Mouse (Mus musculus): ENCODE data around the gene Banf1.
"Not testable (repeated sequence)": the region's sequence is repeated elsewhere in the genome, so short reads cannot be mapped to it uniquely, and the experiment has no call there.

Gene Banf1

GRCm38 (mm10) chr19:5374748-5375147, 7.8 kb upstream of the Banf1 start:
- DNase-seq (ENCODE audit: inconsistent age in 2 of 2, low spot score in 1 of 2) = no peak

GRCm38 (mm10) chr19:5374177-5374576, 7.2 kb upstream of the Banf1 start:
- no peak for DNase-seq (ENCODE audit: inconsistent age in 2 of 2, low spot score in 1 of 2)

DNA sequence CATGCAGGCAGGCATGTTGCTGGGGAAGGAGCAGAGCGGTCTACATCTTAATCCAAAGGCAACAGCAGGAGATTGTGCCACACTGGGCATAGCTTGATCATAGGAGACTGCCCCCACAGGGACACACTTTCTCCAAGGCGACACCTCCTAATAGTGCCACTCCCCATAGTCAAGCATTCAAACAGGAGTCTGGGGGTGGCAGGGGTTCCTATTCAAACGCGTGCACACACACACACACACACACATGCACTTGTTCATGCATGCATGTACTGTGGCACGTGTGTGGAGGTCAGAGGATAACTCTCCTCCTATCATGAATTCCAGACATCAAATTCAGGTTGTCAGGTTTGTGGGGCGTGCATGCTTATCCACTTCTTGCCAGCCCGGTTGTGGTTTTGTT, 5.8 kb upstream of the Banf1 start:
- DNase-seq (ENCODE audit: inconsistent age in 2 of 2, low spot score in 1 of 2) = no peak

DNA sequence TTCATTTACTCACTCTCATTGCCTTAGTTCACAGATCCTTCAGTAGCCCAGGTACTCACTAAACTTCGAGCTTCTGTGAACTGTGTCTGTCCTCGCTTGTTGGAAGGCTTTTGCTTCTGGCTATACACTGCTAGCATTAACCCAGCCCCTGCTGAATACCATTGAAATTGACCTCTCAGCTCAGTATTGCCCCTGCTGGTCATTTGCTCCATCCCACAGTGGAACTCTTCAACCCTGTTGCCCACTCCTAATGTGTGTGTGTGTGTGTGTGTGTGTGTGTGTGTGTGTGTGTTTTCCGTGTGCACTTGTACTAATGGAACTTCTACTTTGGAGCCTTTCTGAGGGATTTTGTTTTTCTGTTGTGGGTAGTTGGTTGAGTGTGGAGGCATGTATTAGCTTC, 4.0 kb upstream of the Banf1 start:
- DNase-seq (ENCODE audit: inconsistent age in 2 of 2, low spot score in 1 of 2) = no peak

- DNase-seq (ENCODE audit: inconsistent age in 2 of 2, low spot score in 1 of 2) = peak in 1 of 2 experiments; percentile 42
Observed at GRCm38 (mm10) chr19:5367455-5367854, 487 bp upstream of the Banf1 start.

- peak; percentile 97 to 100 for DNase-seq (ENCODE audit: inconsistent age in 2 of 2, low spot score in 1 of 2)
Observed at GRCm38 (mm10) chr19:5366175-5367052, 554 bp downstream of the Banf1 start, which contains the start of gene Eif1ad. Gene Eif1ad, plus strand, starts transcription at chr19:5366741.

DNA sequence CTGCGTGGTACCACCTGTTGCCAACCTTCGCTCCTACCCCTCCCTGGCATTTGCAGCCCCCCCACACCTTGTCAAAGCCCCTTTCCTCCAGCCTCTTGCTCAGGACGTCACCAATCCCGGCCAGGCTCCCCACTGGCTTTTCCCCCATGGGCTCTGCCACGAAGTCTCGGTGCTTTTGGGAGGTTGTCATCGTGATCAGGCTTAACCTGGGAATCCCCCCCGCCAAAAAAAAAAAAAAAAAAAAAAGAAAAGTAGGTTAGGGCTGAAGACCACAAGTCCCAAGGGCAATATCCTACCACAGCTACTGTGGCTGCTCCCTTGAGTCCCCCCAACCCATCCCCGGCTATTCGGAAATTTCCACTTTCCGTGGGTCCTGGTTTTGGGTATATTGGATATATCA, 1.2 kb downstream of the Banf1 start:
- peak; percentile 41 to 54 for DNase-seq (ENCODE audit: inconsistent age in 2 of 2, low spot score in 1 of 2)

GRCm38 (mm10) chr19:5364124-5364523, 2.8 kb downstream of the Banf1 start:
- DNase-seq (ENCODE audit: inconsistent age in 2 of 2, low spot score in 1 of 2) = peak in 1 of 2 experiments; percentile 50

GRCm38 (mm10) chr19:5362186-5362585, 4.8 kb downstream of the Banf1 start:
- DNase-seq (ENCODE audit: inconsistent age in 2 of 2, low spot score in 1 of 2) = no peak

- no peak for DNase-seq (ENCODE audit: inconsistent age in 2 of 2, low spot score in 1 of 2)
Observed at GRCm38 (mm10) chr19:5356080-5356479, 10.9 kb downstream of the Banf1 start.

- DNase-seq (ENCODE audit: inconsistent age in 2 of 2, low spot score in 1 of 2) = no peak
Observed at GRCm38 (mm10) chr19:5353609-5354008, 13.4 kb downstream of the Banf1 start.

- not testable (repeated sequence) for DNase-seq (ENCODE audit: inconsistent age in 2 of 2, low spot score in 1 of 2)
Observed at GRCm38 (mm10) chr19:5349502-5349873, 17.5 kb downstream of the Banf1 start, which contains the start of gene Cst6. Gene Cst6, minus strand, starts transcription at chr19:5349574.

GRCm38 (mm10) chr19:5348526-5349501, 18.2 kb downstream of the Banf1 start:
- DNase-seq (ENCODE audit: inconsistent age in 2 of 2, low spot score in 1 of 2) = peak; percentile 49 to 78

DNA sequence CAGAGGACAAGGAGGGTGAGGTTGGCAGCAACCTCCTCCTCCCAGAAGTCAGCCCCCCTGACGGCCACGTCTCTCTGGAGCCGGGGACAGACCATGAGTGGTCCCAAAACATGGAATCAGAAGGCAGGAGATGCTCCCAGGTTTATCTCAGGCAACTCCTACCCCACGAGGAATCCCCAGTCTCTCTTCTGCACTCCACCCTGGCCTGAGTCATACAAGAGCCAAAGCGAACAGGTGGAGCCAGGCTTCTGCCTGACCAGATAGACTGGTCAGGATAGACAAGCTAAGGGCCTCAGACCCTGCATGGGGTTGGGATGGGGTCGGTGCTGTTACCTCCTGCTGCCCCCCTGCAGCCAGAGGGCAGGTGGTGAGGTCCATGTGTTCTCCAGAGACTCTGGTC, 18.9 kb downstream of the Banf1 start:
- no peak for DNase-seq (ENCODE audit: inconsistent age in 2 of 2, low spot score in 1 of 2)

DNA sequence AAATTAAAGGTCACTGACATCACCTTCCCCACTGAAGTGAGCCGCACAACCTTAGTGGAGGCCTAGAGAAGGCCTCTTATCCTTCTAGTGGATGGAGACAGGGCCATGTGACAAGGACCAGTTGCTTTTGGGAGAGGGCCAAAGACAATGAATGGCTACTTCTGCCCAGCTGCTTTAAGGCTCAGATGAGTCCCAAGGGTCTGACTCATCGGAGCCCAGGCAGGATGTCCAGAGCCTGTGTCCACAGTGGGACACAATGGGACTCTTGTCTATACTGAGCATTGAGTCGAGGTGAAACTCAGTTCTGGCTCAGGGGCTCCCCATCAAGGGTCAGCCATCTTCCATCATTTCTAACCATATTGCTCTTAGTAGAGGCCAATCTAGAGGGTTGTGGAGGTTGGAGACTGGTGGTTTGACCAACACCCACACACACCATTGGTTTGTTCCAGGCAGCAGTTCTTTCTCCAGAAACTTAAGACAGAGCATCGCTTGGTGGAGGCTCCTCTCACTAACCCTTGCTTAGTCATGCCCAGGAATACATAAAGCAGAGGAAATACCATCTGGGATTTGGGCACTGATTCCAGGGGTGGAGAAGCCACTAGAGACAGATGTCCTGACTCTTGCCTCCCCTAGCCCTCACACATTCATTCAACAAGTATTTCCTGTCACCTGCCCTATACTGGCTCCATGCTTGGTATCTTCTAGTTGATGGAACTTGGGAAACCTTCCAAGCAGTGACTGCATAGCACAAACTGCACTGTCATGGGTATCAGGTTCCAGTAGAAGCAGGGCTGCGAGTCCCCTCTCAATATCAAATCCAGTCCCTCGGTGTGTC, 21.5 kb downstream of the Banf1 start:
- DNase-seq (ENCODE audit: inconsistent age in 2 of 2, low spot score in 1 of 2) = no peak

- no peak for DNase-seq (ENCODE audit: inconsistent age in 2 of 2, low spot score in 1 of 2)
Observed at GRCm38 (mm10) chr19:5341360-5341759, 25.6 kb downstream of the Banf1 start.

- DNase-seq (ENCODE audit: inconsistent age in 2 of 2, low spot score in 1 of 2) = peak; percentile 78 to 91
Observed at GRCm38 (mm10) chr19:5337975-5338374, 29.0 kb downstream of the Banf1 start.

DNA sequence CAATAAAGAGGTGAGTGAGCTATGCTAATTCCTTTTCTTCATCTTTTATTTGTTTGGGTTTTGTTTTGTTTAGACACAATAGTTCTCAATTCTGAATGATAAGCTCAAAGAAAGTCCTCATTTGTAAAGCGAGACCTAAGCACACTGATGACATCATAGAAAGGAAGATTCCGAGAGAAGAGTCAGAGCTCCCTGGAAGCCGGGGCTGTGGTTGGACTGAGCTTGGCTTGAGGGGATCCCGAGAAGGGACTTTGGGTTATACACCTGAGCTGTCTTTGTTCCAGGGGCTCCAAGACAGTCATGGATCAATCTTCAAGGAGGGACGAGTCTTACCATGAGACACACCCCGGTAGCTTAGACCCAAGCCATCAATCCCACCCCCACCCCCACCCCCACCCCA, 31.5 kb downstream of the Banf1 start, which contains the start of gene Catsper1:
Catsper1 (plus strand) TSS at position 301 of the 400 bp plus-strand sequence.
- no peak for DNase-seq (ENCODE audit: inconsistent age in 2 of 2, low spot score in 1 of 2)

- no peak for DNase-seq (ENCODE audit: inconsistent age in 2 of 2, low spot score in 1 of 2)
Observed at GRCm38 (mm10) chr19:5334741-5335140, 32.2 kb downstream of the Banf1 start.

DNA sequence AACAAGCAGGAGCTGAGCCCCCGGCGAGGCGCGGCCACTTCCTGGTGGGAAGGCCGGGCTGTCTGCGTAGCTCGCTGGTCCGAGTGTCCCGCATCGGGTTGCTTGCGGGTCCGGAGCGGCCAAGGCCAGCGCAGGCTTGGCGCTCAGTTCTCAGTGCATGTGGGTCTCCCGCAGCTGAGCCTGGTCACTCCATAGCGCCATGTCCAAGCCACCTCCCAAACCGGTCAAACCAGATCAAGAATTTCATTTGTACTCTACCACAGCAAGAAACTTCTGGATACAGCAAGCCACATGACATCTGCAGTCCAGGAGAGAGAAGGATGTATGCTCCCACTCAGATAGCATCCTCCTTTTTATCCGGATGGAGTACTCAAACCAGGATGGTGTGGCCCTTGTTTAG, 39.0 kb downstream of the Banf1 start:
- no peak for DNase-seq (ENCODE audit: inconsistent age in 2 of 2, low spot score in 1 of 2)

DNA sequence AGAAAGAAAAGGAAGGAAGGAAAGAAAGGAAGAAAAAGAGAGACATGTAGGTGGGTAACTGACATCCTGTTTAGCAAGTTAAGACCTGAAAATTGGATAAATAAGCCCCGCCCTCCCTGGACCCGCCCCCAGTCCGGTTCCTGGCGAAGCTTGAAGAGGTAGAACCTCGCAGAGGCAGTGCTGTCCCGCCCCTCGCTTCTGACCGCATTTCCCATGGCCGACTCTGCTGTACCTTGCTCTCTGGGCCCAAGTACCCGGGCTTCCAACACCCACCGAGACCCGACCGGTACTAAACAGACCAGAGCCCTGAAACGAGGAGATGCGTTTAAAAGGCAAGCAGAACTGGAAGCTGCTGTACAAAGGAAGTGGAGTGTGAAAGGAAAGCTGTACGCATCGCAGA, 43.2 kb downstream of the Banf1 start:
- DNase-seq (ENCODE audit: inconsistent age in 2 of 2, low spot score in 1 of 2) = no peak
